Mouse (Mus musculus) natural killer cell, adult 2 months (primary cell): Measurements from ENCODE around the gene Nelfe.
A peak's percentile ranks its signal among the peaks of the same experiment; 100 is the strongest.
"Not testable (repeated sequence)": the region's sequence is repeated elsewhere in the genome, so short reads cannot be mapped to it uniquely, and the experiment has no call there.

Experiments
- DNase-seq, 2 experiments: peaks; one replicate each; pipeline ENCODE4 v3.0.0; 2022; ENCODE audit warnings: low spot score in 2 of 2

The Nelfe gene

GRCm38 (mm10) chr17:34893072-34893824 lies 43.1 kb downstream of the Nelfe start:
- DNase-seq, result no peak

- peak; percentile 85 to 87 for DNase-seq
Measured at GRCm38 (mm10) chr17:34894074-34894597, 43.9 kb downstream of the Nelfe start.

DNA sequence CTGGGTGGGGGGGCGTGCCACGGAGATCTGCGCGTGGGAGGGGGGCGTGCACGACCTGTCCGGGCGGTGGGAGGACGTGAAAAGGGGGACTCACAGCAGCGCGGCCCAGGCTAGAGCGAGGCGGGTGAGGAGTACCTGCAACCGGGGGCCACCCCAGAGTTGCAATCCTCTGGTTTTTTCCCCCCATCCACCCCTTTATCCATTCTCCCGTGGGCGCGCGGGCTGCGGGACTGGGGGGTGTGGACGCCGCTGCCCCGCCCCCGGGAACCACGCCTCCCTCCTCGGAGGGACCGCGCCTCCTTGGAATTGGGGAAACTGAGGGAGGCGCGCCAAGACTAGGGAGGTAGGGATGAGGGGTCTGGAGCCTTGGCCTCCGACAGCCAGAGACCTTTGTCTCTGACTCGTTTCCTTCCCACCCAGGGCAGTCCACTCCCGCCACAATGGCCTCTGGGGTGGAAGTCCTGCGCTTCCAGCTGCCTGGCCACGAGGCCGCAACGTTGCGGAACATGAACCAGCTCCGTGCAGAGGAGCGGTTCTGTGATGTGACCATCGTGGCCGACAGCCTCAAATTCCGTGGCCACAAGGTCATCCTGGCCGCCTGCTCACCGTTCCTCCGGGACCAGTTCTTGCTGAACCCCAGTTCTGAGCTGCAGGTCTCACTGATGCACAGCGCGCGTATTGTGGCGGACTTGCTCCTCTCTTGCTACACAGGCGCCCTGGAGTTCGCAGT lies 44.8 kb downstream of the Nelfe start:
- DNase-seq, result no peak

DNA sequence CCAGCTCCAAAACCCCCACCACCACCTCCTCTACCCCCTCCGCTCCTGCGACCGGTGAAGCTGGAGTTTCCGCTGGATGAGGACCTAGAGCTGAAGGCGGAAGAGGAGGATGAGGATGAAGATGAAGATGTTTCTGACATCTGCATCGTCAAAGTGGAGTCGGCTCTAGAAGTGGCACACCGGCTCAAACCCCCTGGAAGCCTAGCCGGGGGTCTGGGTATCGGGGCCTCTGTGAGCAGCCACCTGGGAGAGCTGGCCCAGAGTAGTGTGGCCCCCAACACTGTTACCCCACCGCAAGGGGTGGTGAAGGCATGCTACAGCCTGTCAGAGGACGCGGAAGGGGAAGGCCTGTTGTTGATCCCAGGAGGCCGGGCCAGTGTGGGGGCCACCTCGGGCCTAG lies 45.5 kb downstream of the Nelfe start:
- DNase-seq, result no peak

DNA sequence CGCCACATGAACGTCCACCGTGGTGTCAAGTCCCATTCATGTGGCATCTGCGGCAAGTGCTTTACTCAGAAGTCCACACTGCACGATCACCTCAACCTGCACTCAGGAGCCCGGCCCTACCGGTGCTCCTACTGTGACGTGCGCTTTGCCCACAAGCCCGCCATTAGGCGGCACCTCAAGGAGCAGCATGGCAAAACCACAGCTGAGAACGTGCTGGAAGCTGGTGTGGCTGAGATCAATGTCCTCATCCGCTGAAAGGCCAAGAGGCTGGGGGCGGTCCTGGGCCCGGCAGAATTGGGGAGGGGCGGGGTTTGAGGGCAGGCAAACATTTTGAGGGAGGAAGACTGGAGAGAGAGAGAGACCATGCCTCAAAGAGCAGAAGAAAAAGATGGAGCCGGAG lies 46.2 kb downstream of the Nelfe start:
- peak; percentile 73 to 79 for DNase-seq

DNA sequence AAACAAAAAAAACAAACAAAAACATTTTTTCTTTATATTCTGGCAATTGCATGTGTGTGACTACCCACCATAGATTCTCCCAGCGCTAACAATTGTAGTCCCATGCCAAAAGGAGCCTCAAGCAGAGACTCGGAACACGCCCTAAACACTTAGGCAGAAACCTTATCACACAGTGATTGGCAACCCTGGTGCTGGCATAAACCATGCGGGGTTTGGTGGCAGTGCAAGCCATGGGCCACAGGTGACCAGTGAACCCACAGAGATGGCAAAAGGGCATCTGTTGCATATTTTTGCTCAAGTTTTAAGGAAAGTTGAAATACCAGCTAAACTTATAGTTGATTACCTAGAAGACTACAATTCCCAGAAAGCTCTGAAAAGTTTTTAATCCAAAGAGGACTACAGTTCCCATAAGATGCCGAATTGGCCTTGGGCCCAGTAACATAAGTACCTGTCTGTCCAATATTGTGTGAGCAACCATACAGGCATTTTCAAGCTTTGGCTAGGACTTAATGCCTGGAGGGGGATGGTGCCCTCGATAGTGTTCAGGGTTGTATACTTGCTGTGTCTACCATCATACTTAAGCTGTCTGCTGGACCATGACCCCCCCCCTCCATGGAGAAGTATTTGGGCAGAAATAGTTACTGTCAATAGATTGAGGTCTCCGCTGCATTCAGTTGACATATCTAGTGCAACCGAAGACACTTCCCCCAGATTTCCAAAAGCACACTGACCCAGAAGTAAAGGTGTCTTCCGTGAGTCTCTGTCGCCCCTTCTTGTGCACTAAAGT lies 47.4 kb downstream of the Nelfe start:
- no peak for DNase-seq

GRCm38 (mm10) chr17:34898160-34898586 lies 48.0 kb downstream of the Nelfe start, which contains the start of the genes C2 and Ehmt2:
Gene C2 (minus strand): TSS chr17:34898265.
Gene Ehmt2 (plus strand): TSS chr17:34898469.
- DNase-seq, result peak; percentile 47 to 64

- no peak for DNase-seq
Measured at GRCm38 (mm10) chr17:34898706-34899052, 48.5 kb downstream of the Nelfe start.

DNA sequence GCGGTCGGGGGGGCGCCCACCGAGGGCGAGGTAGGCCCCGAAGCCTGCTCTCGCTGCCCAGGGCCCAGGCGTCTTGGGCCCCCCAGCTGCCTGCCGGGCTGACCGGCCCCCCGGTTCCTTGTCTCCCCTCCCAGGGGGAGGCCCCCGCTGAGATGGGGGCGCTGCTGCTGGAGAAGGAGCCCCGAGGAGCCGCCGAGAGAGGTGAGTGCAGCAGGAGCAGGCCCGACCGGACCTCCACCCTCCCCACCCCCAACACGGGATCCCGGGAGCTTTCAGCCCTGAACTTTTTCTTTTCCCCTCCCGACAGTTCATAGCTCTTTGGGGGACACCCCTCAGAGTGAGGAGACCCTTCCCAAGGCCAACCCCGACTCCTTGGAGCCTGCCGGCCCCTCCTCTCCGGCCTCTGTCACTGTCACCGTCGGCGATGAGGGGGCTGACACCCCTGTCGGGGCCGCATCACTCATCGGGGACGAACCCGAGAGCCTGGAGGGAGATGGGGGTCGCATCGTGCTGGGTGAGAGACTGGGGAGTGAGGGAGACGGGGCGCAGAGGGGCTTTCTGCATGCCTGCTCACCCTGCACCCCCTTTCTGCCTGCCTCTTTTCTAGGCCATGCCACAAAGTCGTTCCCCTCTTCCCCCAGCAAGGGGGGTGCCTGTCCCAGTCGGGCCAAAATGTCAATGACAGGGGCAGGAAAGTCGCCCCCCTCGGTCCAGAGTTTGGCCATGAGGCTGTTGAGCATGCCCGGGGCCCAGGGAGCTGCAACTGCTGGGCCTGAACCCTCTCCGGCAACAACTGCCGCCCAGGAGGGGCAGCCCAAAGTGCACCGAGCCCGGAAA lies 49.1 kb downstream of the Nelfe start:
- peak; percentile 36 to 40 for DNase-seq

DNA sequence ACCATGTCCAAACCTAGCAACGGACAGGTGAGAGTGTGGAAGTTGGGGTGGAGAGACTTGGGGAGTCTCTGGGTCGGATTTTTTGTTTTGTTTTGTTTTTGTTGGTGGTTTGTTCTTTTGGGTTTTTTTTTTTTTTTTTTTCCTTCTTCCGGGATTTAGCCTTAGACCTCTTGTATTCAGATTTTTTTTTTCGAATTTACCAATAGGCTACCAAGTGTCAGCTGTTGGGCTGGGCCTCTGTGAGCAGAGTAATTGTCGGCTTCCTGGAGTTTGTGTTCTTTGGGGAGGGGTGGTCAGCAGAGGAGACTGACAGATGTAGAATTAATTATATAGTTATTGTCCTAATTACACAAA lies 49.7 kb downstream of the Nelfe start:
- DNase-seq, result no peak

- not testable (repeated sequence) for DNase-seq
Measured at GRCm38 (mm10) chr17:34900826-34901225, 50.6 kb downstream of the Nelfe start.

- not testable (repeated sequence) for DNase-seq
Measured at GRCm38 (mm10) chr17:34901948-34902347, 51.8 kb downstream of the Nelfe start.

- no peak for DNase-seq
Measured at GRCm38 (mm10) chr17:34902895-34903294, 52.7 kb downstream of the Nelfe start.
